Mouse (Mus musculus) heart, adult 2 months (tissue): ENCODE measurements around the gene Elfn2. TPM values are rescaled to one million over a fixed set of nuclear protein-coding genes. Genes with fewer than 3 reads are reported as not detected.

Experiments
- DNase-seq, 2 experiments: peaks; one replicate each; pipeline ENCODE4 v3.0.0; 2021
- H3K27ac ChIP-seq: fragments of 200-600 bp; 2 replicates; pipeline ENCODE4 v1.8.1; 2022
- H3K27me3 ChIP-seq: fragments of 200-500 bp; 2 replicates; pipeline ENCODE4 v1.6.1; 2012; ENCODE audit warnings: mild to moderate bottlenecking, low read length, inconsistent platforms, mixed read lengths; ENCODE audit not compliant: control insufficient read depth, insufficient read depth
- H3K36me3 ChIP-seq: fragments of 200-500 bp; 2 replicates; pipeline ENCODE4 v1.6.1; 2012; ENCODE audit warnings: low read length, inconsistent platforms; ENCODE audit not compliant: control insufficient read depth, insufficient read depth
- H3K4me1 ChIP-seq: fragments of 200-500 bp; 2 replicates; pipeline ENCODE4 v1.6.1; 2011; ENCODE audit warnings: low read length; ENCODE audit not compliant: control insufficient read depth, insufficient read depth
- H3K4me3 ChIP-seq: fragments of 200-600 bp; 2 replicates; pipeline ENCODE4 v1.8.1; 2022
- H3K79me2 ChIP-seq: fragments of 200-500 bp; replicated peaks from 2 replicates; pipeline ENCODE4 v1.6.1; 2012; ENCODE audit warnings: mild to moderate bottlenecking, inconsistent platforms, low read length, moderate library complexity, mixed read lengths; ENCODE audit not compliant: control insufficient read depth, insufficient read depth
- H3K9ac ChIP-seq: fragments of 200-500 bp; 2 replicates; pipeline ENCODE4 v1.6.1; 2012; ENCODE audit warnings: low read depth, mild to moderate bottlenecking, control low read depth, inconsistent platforms, low read length, mixed read lengths
- CTCF ChIP-seq: fragments of 200-600 bp; IDR thresholded peaks from 2 replicates; pipeline ENCODE4 v1.8.1; 2022; ENCODE audit warnings: antibody characterized with exemption, mild to moderate bottlenecking, moderate library complexity
- EP300 ChIP-seq: fragments of 200-500 bp; IDR thresholded peaks from 2 replicates; pipeline ENCODE4 v1.6.1; 2011; ENCODE audit warnings: low read depth, low read length, control low read depth; ENCODE audit not compliant: insufficient read depth
- POLR2A ChIP-seq: fragments of 200-500 bp; IDR thresholded peaks from 2 replicates; pipeline ENCODE4 v1.6.1; 2011; ENCODE audit warnings: mild to moderate bottlenecking, low read depth, low read length, control low read depth; ENCODE audit not compliant: insufficient read depth
- WGBS: fragments of 180-500 bp; shearing (Covaris S2); methylation state at CpG from one replicate; pipeline ENCODE4 v1.1.7; 2018; 5-methylcytosine and 5-hydroxymethylcytosine counted together
- intact Hi-C: fragments of 180-260 bp; cut with DNase I; formaldehyde crosslinking; loops from one replicate; pipeline ENCODE4 v1.15.1; 2025
- polyA plus RNA-seq: library from polyadenylated mRNA; depleted of rRNA; stranded (reverse); fragments of >200 nt; gene quantifications from 2 replicates; pipeline ENCODE4 v1.2.3, GENCODE M21; 2012
- total RNA-seq, 2 experiments: library from RNA; stranded (reverse); gene quantifications; 2 replicates each; pipeline ENCODE4 v1.2.3; 2021

Gene Elfn2
- total and polyA plus RNA-seq, 3 experiments: 0.16 to 3.4 (median 1.3) TPM

GRCm38 (mm10) chr15:78709767-78710166, 8.8 kb downstream of the Elfn2 start:
- no peak overlapping the region for H3K27ac ChIP-seq
- no peaks in the 10 kb centered on the region for H3K36me3 ChIP-seq
- intact Hi-C loops: no loop called here
- H3K27me3 ChIP-seq: peaks cover 13% of the 10 kb centered on the region
- no peak for TF ChIP-seq CTCF
- no peak for TF ChIP-seq POLR2A
- no peak for TF ChIP-seq EP300
- H3K4me1 ChIP-seq: no peaks in the 10 kb centered on the region
- no peaks in the 10 kb centered on the region for H3K79me2 ChIP-seq
- WGBS: 36% methylated on average over 7 of the region's 7 CpGs
- H3K4me3 ChIP-seq: no peak overlapping the region
- H3K9ac ChIP-seq: no peak overlapping the region
- no peak for DNase-seq

GRCm38 (mm10) chr15:78706630-78707029, 11.9 kb downstream of the Elfn2 start:
- no peak overlapping the region for H3K9ac ChIP-seq
- TF ChIP-seq POLR2A: no peak
- no peak for TF ChIP-seq CTCF
- TF ChIP-seq EP300: no peak
- no peaks in the 10 kb centered on the region for H3K36me3 ChIP-seq
- intact Hi-C loops: no loop called here
- no peak for DNase-seq
- H3K4me1 ChIP-seq: no peaks in the 10 kb centered on the region
- H3K79me2 ChIP-seq: no peaks in the 10 kb centered on the region
- WGBS: 31% methylated on average over 3 of the region's 3 CpGs
- H3K27ac ChIP-seq: no peak overlapping the region
- H3K27me3 ChIP-seq: peaks cover under 1% of the 10 kb centered on the region; the same call in 1 of the 2 replicates
- H3K4me3 ChIP-seq: no peak overlapping the region

GRCm38 (mm10) chr15:78704824-78705223, 13.7 kb downstream of the Elfn2 start:
- 57% methylated on average over 4 of the region's 4 CpGs for WGBS
- Histone ChIP-seq H3K27ac (no peak overlapping the region), H3K9ac (no peak overlapping the region), H3K4me1 (no peaks in the 10 kb centered on the region), H3K79me2 (no peaks in the 10 kb centered on the region), H3K4me3 (no peak overlapping the region), H3K27me3 (no peaks in the 10 kb centered on the region), H3K36me3 (no peaks in the 10 kb centered on the region)
- no peak for DNase-seq
- intact Hi-C loops: no loop called here
- no peak for TF ChIP-seq POLR2A
- no peak for TF ChIP-seq EP300
- TF ChIP-seq CTCF: no peak

GRCm38 (mm10) chr15:78704007-78704406, 14.6 kb downstream of the Elfn2 start:
- no peak overlapping the region for H3K4me3 ChIP-seq
- intact Hi-C loops: no loop called here
- WGBS: 90% methylated on average over 3 of the region's 3 CpGs
- no peaks in the 10 kb centered on the region for H3K4me1 ChIP-seq
- no peak overlapping the region for H3K27ac ChIP-seq
- H3K9ac ChIP-seq: no peak overlapping the region
- no peak for DNase-seq
- no peaks in the 10 kb centered on the region for H3K36me3 ChIP-seq
- no peaks in the 10 kb centered on the region for H3K79me2 ChIP-seq
- TF ChIP-seq POLR2A (no peak), CTCF (no peak), EP300 (no peak)
- no peaks in the 10 kb centered on the region for H3K27me3 ChIP-seq

GRCm38 (mm10) chr15:78700420-78700819, 18.2 kb downstream of the Elfn2 start:
- Histone ChIP-seq H3K36me3 (no peaks in the 10 kb centered on the region), H3K27me3 (no peaks in the 10 kb centered on the region), H3K27ac (no peak overlapping the region), H3K79me2 (no peaks in the 10 kb centered on the region), H3K9ac (no peak overlapping the region), H3K4me3 (no peak overlapping the region), H3K4me1 (no peaks in the 10 kb centered on the region)
- no peak for DNase-seq
- intact Hi-C loops: no loop called here
- WGBS: 68% methylated on average over 2 of the region's 2 CpGs
- no peak for TF ChIP-seq EP300
- no peak for TF ChIP-seq CTCF
- TF ChIP-seq POLR2A: no peak

GRCm38 (mm10) chr15:78699513-78699912, 19.1 kb downstream of the Elfn2 start:
- no peaks in the 10 kb centered on the region for H3K27me3 ChIP-seq
- no peak for DNase-seq
- H3K4me1 ChIP-seq: no peaks in the 10 kb centered on the region
- H3K79me2 ChIP-seq: no peaks in the 10 kb centered on the region
- intact Hi-C loops: no loop called here
- TF ChIP-seq EP300 (no peak), POLR2A (no peak), CTCF (no peak)
- H3K27ac ChIP-seq: no peak overlapping the region
- H3K9ac ChIP-seq: no peak overlapping the region
- no peaks in the 10 kb centered on the region for H3K36me3 ChIP-seq
- 52% methylated on average over 3 of the region's 3 CpGs for WGBS
- H3K4me3 ChIP-seq: no peak overlapping the region
